Mouse (Mus musculus): ENCODE measurements around the gene Jaml. TPM values are rescaled to one million over a fixed set of nuclear protein-coding genes. Genes with fewer than 3 reads are reported as not detected.

Gene Jaml
- polyA plus RNA-seq, 1 experiment: not detected

DNA sequence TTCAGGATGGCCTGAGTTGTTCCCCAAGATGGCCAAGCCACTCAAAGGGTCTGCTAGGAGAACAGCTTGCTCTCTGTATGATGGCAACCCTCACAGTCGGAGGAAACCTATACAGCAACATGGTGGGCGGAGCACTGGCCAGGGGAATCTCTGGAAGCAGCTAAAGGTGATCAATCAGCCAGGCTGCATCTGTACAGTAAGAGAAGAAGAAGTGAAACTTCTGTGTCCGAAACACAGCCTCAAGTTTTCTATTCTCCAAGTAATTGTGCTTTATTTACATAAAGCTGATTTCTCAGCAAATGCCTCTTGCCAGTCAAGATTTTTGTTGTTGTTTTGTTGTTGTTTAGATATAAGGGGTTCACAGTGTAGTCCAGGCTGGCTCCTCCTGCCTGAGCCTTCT lies 1.1 kb upstream of the Jaml start:
- Histone ChIP-seq H3K4me3 (ENCODE audit: control insufficient read depth, low read depth, low read length) (no peak overlapping the region), H3K27me3 (ENCODE audit: control insufficient read depth, insufficient read depth, low read length) (no peaks in the 10 kb centered on the region), H3K36me3 (ENCODE audit: control insufficient read depth, insufficient read depth, low read length) (no peaks in the 10 kb centered on the region), H3K27ac (ENCODE audit: control insufficient read depth, insufficient read depth, low read depth, low read length) (no peak overlapping the region), H3K4me1 (ENCODE audit: control insufficient read depth, insufficient read depth, low read length) (no peaks in the 10 kb centered on the region)
- no peak for TF ChIP-seq POLR2A (IDR thresholded peaks at IDR 0.05; ENCODE audit: control insufficient read depth, low read depth, low read length)
- TF ChIP-seq CTCF (IDR thresholded peaks at IDR 0.05; ENCODE audit: control insufficient read depth, insufficient read depth, insufficient replicate concordance, low read depth, low read length): no peak

DNA sequence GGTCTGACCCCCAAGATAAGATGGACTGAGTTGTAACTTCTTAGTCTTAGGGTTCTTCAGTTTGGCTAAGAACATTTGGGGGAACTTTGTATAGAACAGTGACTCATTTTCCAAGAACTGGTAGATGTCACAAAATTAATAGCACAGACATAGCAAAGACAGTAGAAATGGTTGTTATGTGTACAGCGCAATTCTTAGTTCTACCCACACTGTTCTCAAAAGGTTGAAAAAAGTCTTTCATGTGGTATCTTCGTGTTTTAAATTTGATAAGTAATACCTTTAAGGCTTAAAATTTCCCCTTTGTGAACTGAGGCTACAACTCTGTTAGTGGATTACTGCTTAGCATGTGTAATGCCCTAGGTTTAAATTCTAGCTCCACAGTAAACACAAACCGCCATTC lies 4.1 kb downstream of the Jaml start:
- Histone ChIP-seq H3K27ac (ENCODE audit: control insufficient read depth, insufficient read depth, low read depth, low read length) (no peak overlapping the region), H3K36me3 (ENCODE audit: control insufficient read depth, insufficient read depth, low read length) (no peaks in the 10 kb centered on the region), H3K4me1 (ENCODE audit: control insufficient read depth, insufficient read depth, low read length) (no peaks in the 10 kb centered on the region), H3K27me3 (ENCODE audit: control insufficient read depth, insufficient read depth, low read length) (no peaks in the 10 kb centered on the region), H3K4me3 (ENCODE audit: control insufficient read depth, low read depth, low read length) (no peak overlapping the region)
- TF ChIP-seq POLR2A (IDR thresholded peaks at IDR 0.05; ENCODE audit: control insufficient read depth, low read depth, low read length) (no peak), CTCF (IDR thresholded peaks at IDR 0.05; ENCODE audit: control insufficient read depth, insufficient read depth, insufficient replicate concordance, low read depth, low read length) (no peak)

DNA sequence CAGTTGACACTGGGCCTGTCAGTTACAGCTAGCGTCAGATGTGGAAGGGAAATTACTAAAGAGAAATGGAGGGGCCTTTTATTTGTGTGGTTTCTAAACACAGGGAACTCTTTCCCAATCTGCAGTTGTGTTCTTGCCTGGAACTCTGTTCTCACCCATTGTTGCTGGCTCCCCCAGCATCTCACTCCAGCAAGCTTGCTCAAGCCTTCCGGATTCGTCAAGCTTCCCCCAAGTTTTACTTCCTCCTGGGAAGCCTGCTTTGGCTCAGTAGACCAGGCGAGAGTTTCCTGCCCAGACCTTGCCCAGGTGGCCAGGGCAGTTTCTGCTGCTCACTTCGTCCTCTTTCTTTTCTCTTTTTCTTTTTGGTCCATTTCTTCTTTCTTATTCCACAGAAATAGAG lies 5.6 kb downstream of the Jaml start:
- no peaks in the 10 kb centered on the region for H3K4me1 ChIP-seq (ENCODE audit: control insufficient read depth, insufficient read depth, low read length)
- TF ChIP-seq POLR2A (IDR thresholded peaks at IDR 0.05; ENCODE audit: control insufficient read depth, low read depth, low read length): no peak
- no peak for TF ChIP-seq CTCF (IDR thresholded peaks at IDR 0.05; ENCODE audit: control insufficient read depth, insufficient read depth, insufficient replicate concordance, low read depth, low read length)
- H3K4me3 ChIP-seq (ENCODE audit: control insufficient read depth, low read depth, low read length): no peak overlapping the region
- no peak overlapping the region for H3K27ac ChIP-seq (ENCODE audit: control insufficient read depth, insufficient read depth, low read depth, low read length)
- no peaks in the 10 kb centered on the region for H3K27me3 ChIP-seq (ENCODE audit: control insufficient read depth, insufficient read depth, low read length)
- no peaks in the 10 kb centered on the region for H3K36me3 ChIP-seq (ENCODE audit: control insufficient read depth, insufficient read depth, low read length)

GRCm38 (mm10) chr9:45085741-45086690 lies 7.0 kb downstream of the Jaml start:
- Histone ChIP-seq H3K4me3 (ENCODE audit: control insufficient read depth, low read depth, low read length) (no peak overlapping the region), H3K27me3 (ENCODE audit: control insufficient read depth, insufficient read depth, low read length) (no peaks in the 10 kb centered on the region), H3K36me3 (ENCODE audit: control insufficient read depth, insufficient read depth, low read length) (no peaks in the 10 kb centered on the region), H3K27ac (ENCODE audit: control insufficient read depth, insufficient read depth, low read depth, low read length) (no peak overlapping the region), H3K4me1 (ENCODE audit: control insufficient read depth, insufficient read depth, low read length) (no peaks in the 10 kb centered on the region)
- TF ChIP-seq CTCF (IDR thresholded peaks at IDR 0.05; ENCODE audit: control insufficient read depth, insufficient read depth, insufficient replicate concordance, low read depth, low read length): no peak
- TF ChIP-seq POLR2A (IDR thresholded peaks at IDR 0.05; ENCODE audit: control insufficient read depth, low read depth, low read length): no peak

GRCm38 (mm10) chr9:45088040-45088439 lies 9.1 kb downstream of the Jaml start:
- H3K27me3 ChIP-seq (ENCODE audit: control insufficient read depth, insufficient read depth, low read length): no peaks in the 10 kb centered on the region
- no peak for TF ChIP-seq CTCF (IDR thresholded peaks at IDR 0.05; ENCODE audit: control insufficient read depth, insufficient read depth, insufficient replicate concordance, low read depth, low read length)
- TF ChIP-seq POLR2A (IDR thresholded peaks at IDR 0.05; ENCODE audit: control insufficient read depth, low read depth, low read length): no peak
- no peak overlapping the region for H3K27ac ChIP-seq (ENCODE audit: control insufficient read depth, insufficient read depth, low read depth, low read length)
- H3K36me3 ChIP-seq (ENCODE audit: control insufficient read depth, insufficient read depth, low read length): no peaks in the 10 kb centered on the region
- no peaks in the 10 kb centered on the region for H3K4me1 ChIP-seq (ENCODE audit: control insufficient read depth, insufficient read depth, low read length)
- no peak overlapping the region for H3K4me3 ChIP-seq (ENCODE audit: control insufficient read depth, low read depth, low read length)

- Histone ChIP-seq H3K4me3 (ENCODE audit: control insufficient read depth, low read depth, low read length) (no peak overlapping the region), H3K27me3 (ENCODE audit: control insufficient read depth, insufficient read depth, low read length) (no peaks in the 10 kb centered on the region), H3K4me1 (ENCODE audit: control insufficient read depth, insufficient read depth, low read length) (no peaks in the 10 kb centered on the region), H3K27ac (ENCODE audit: control insufficient read depth, insufficient read depth, low read depth, low read length) (no peak overlapping the region), H3K36me3 (ENCODE audit: control insufficient read depth, insufficient read depth, low read length) (no peaks in the 10 kb centered on the region)
- TF ChIP-seq POLR2A (IDR thresholded peaks at IDR 0.05; ENCODE audit: control insufficient read depth, low read depth, low read length): no peak
- no peak for TF ChIP-seq CTCF (IDR thresholded peaks at IDR 0.05; ENCODE audit: control insufficient read depth, insufficient read depth, insufficient replicate concordance, low read depth, low read length)
Observed at GRCm38 (mm10) chr9:45090811-45091210, 11.8 kb downstream of the Jaml start.

DNA sequence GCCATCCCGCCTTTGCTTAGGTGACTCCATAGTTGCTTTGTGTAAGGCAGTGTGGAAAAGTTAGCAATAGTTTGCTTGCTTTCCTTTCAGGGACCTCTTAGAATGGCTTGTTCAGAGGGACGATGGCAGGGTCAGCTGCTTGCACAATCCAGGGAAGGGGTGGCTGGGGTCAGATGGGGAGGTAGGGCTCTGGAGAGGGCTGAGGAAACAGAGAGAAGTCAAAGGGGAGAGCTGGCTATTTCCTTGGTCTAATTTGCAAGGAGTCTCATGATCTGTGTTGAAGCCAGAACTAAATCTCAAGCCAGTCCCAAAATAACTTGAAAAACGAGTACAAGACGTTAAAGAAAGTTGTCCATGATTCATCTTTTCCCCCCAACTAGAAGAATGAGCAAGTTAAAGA lies 13.7 kb downstream of the Jaml start:
- Histone ChIP-seq H3K27ac (ENCODE audit: control insufficient read depth, insufficient read depth, low read depth, low read length) (0 out of 2 replicates have a peak overlapping the region, but pooled peaks have one; percentile 42), H3K36me3 (ENCODE audit: control insufficient read depth, insufficient read depth, low read length) (no peaks in the 10 kb centered on the region), H3K4me1 (ENCODE audit: control insufficient read depth, insufficient read depth, low read length) (no peaks in the 10 kb centered on the region), H3K4me3 (ENCODE audit: control insufficient read depth, low read depth, low read length) (no peak overlapping the region), H3K27me3 (ENCODE audit: control insufficient read depth, insufficient read depth, low read length) (no peaks in the 10 kb centered on the region)
- no peak for TF ChIP-seq CTCF (IDR thresholded peaks at IDR 0.05; ENCODE audit: control insufficient read depth, insufficient read depth, insufficient replicate concordance, low read depth, low read length)
- no peak for TF ChIP-seq POLR2A (IDR thresholded peaks at IDR 0.05; ENCODE audit: control insufficient read depth, low read depth, low read length)
